Mouse (Mus musculus) liver, adult 2 months (tissue): ENCODE results near the gene Fam83f. TPM values are rescaled to one million over a fixed set of nuclear protein-coding genes. Genes with fewer than 3 reads are reported as not detected.
A peak's percentile ranks its signal among the peaks of the same experiment; 100 is the strongest.

Experiments
- DNase-seq: peaks from one replicate; pipeline ENCODE4 v3.0.0-alpha.2; 2011; ENCODE audit warnings: low read depth, low spot score; ENCODE audit errors: extremely low read depth
- H3K27ac ChIP-seq: fragments of 200-500 bp; replicated peaks from 2 replicates; pipeline ENCODE4 v1.5.1; 2012; ENCODE audit warnings: low read depth, mild to moderate bottlenecking, control low read depth, inconsistent platforms, low read length; ENCODE audit not compliant: insufficient read depth
- H3K27me3 ChIP-seq: fragments of 200-500 bp; 2 replicates; pipeline ENCODE4 v1.6.1; 2012; ENCODE audit warnings: mild to moderate bottlenecking, moderate library complexity, low read length, inconsistent platforms; ENCODE audit not compliant: control insufficient read depth, insufficient read depth
- H3K36me3 ChIP-seq: fragments of 200-500 bp; 2 replicates; pipeline ENCODE4 v1.6.1; 2012; ENCODE audit warnings: low read length, inconsistent platforms; ENCODE audit not compliant: control insufficient read depth, insufficient read depth
- H3K4me1 ChIP-seq: fragments of 200-500 bp; 2 replicates; pipeline ENCODE4 v1.6.1; 2011; ENCODE audit warnings: low read length; ENCODE audit not compliant: control insufficient read depth, insufficient read depth
- H3K4me3 ChIP-seq: fragments of 200-500 bp; 2 replicates; pipeline ENCODE4 v1.5.1; 2011; ENCODE audit warnings: low read depth, mild to moderate bottlenecking, control low read depth, low read length, moderate library complexity; ENCODE audit not compliant: insufficient read depth
- H3K79me2 ChIP-seq: fragments of 200-500 bp; 2 replicates; pipeline ENCODE4 v1.6.1; 2012; ENCODE audit warnings: inconsistent platforms, mild to moderate bottlenecking, low read length, moderate library complexity; ENCODE audit not compliant: control insufficient read depth, insufficient read depth
- H3K9ac ChIP-seq: fragments of 200-500 bp; 2 replicates; pipeline ENCODE4 v1.6.1; 2012; ENCODE audit warnings: low read depth, mild to moderate bottlenecking, control low read depth, inconsistent platforms, low read length
- CTCF ChIP-seq: fragments of 200-500 bp; IDR thresholded peaks from 2 replicates; pipeline ENCODE4 v1.5.1; 2011; ENCODE audit warnings: low read depth, low read length, control low read depth
- POLR2A ChIP-seq: fragments of 200-500 bp; IDR thresholded peaks from 2 replicates; pipeline ENCODE4 v1.6.1; 2011; ENCODE audit warnings: low read length, control low read depth; ENCODE audit not compliant: insufficient read depth; ENCODE audit errors: extremely low read depth
- WGBS: fragments of 180-500 bp; shearing (Covaris S2); methylation state at CpG from one replicate; pipeline ENCODE4 v1.1.7; 2018; 5-methylcytosine and 5-hydroxymethylcytosine counted together
- polyA plus RNA-seq: library from polyadenylated mRNA; depleted of rRNA; stranded (reverse); fragments of >200 nt; gene quantifications from 2 replicates; pipeline ENCODE4 v1.2.3, GENCODE M21; 2012
- total RNA-seq: library from RNA; depleted of rRNA; stranded (reverse); fragments of >200 nt; gene quantifications from 2 replicates; pipeline ENCODE4 v1.2.3, GENCODE M21; 2014

Fam83f gene
- total and polyA plus RNA-seq, 2 experiments: 0.28 to 1.0 TPM

- Histone ChIP-seq H3K27me3 (no peaks in the 10 kb centered on the region), H3K9ac (no peak overlapping the region), H3K4me3 (no peak overlapping the region), H3K4me1 (no peaks in the 10 kb centered on the region), H3K27ac (no peak overlapping the region), H3K36me3 (no peaks in the 10 kb centered on the region), H3K79me2 (no peaks in the 10 kb centered on the region)
- DNase-seq: no peak
- TF ChIP-seq CTCF: no peak
- no peak for TF ChIP-seq POLR2A
- 80% methylated on average over 2 of the region's 2 CpGs for WGBS
These were observed 40.3 kb upstream of the Fam83f start for GRCm38 (mm10) chr15:80631311-80631710.

- H3K27ac ChIP-seq: no peak overlapping the region
These were observed 39.3 kb upstream of the Fam83f start for GRCm38 (mm10) chr15:80632280-80632893.

GRCm38 (mm10) chr15:80634391-80635193, 37.1 kb upstream of the Fam83f start:
- no peaks in the 10 kb centered on the region for H3K4me1 ChIP-seq
- H3K36me3 ChIP-seq: no peaks in the 10 kb centered on the region
- H3K27ac ChIP-seq: no peak overlapping the region
- no peaks in the 10 kb centered on the region for H3K27me3 ChIP-seq
- H3K9ac ChIP-seq: no peak overlapping the region
- 43% methylated on average over 11 of the region's 11 CpGs for WGBS
- no peaks in the 10 kb centered on the region for H3K79me2 ChIP-seq
- TF ChIP-seq CTCF (peak; percentile 44), POLR2A (no peak)
- DNase-seq: peak; percentile 62
- H3K4me3 ChIP-seq: no peak overlapping the region

More at GRCm38 (mm10) chr15:80632280-80632893, 39.3 kb upstream of the Fam83f start:
- WGBS: 87% methylated on average over 13 of the region's 13 CpGs
- Histone ChIP-seq H3K79me2 (no peaks in the 10 kb centered on the region), H3K4me1 (no peaks in the 10 kb centered on the region), H3K36me3 (no peaks in the 10 kb centered on the region), H3K4me3 (no peak overlapping the region), H3K9ac (no peak overlapping the region), H3K27me3 (no peaks in the 10 kb centered on the region)
- no peak for DNase-seq
- no peak for TF ChIP-seq CTCF
- no peak for TF ChIP-seq POLR2A

GRCm38 (mm10) chr15:80636757-80637372, 34.8 kb upstream of the Fam83f start:
- Histone ChIP-seq H3K4me1 (no peaks in the 10 kb centered on the region), H3K4me3 (no peak overlapping the region), H3K27me3 (no peaks in the 10 kb centered on the region), H3K9ac (no peak overlapping the region), H3K36me3 (no peaks in the 10 kb centered on the region), H3K27ac (no peak overlapping the region), H3K79me2 (no peaks in the 10 kb centered on the region)
- no peak for DNase-seq
- WGBS: 82% methylated on average over 13 of the region's 13 CpGs
- TF ChIP-seq POLR2A (no peak), CTCF (no peak)

GRCm38 (mm10) chr15:80639071-80639702, 32.5 kb upstream of the Fam83f start:
- Histone ChIP-seq H3K27me3 (no peaks in the 10 kb centered on the region), H3K36me3 (no peaks in the 10 kb centered on the region), H3K79me2 (no peaks in the 10 kb centered on the region), H3K4me1 (no peaks in the 10 kb centered on the region), H3K27ac (no peak overlapping the region), H3K4me3 (no peak overlapping the region), H3K9ac (no peak overlapping the region)
- WGBS: 49% methylated on average over 11 of the region's 11 CpGs
- TF ChIP-seq CTCF (no peak), POLR2A (no peak)
- DNase-seq: no peak
